ENCODE assay signal across 10 mouse cellular contexts in the genomic region with DNA sequence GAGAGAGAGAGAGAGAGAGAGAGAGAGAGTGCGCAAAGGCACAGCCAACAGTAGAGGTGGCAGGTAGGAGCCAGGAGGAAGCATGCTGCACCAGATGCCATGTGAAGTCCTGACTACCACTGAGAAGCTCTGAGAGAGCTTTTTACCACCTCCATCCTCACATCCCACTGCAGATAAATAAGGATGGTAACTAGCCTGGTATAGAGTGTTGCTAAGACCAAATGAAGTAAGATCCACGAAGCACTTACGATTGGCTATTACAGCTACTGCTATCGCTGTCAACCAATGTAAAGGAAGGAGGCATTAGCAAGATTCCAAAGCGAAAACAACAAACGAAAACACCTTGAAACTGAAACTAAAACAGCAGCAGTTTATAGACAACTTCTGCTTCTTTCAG. TPM values are rescaled to one million over a fixed set of nuclear protein-coding genes. Genes with fewer than 3 reads are reported as not detected.
DNase-seq lines count a peak whose midpoint lies in the region; ATAC-seq and TF ChIP-seq lines count a peak whose summit lies in the region.
"Had no signal": no experiment of that assay in that cellular context is flagged by ENCODE, and none has a peak within 500 bp of the region (broad histone marks: within the 10 kb centered on the region; RNA-seq: fewer than 3 reads in every experiment).

No protein-coding gene starts in this region.

- H3K4me1 ChIP-seq in spleen, adult 2 months (ENCODE audit: control insufficient read depth, insufficient read depth, insufficient read length) = peaks cover 7% of the 10 kb centered on the region; the same call in 1 of the 2 replicates

- no peak for DNase-seq in gastrocnemius, adult 2 months
- DNase-seq in gastrocnemius, postnatal 4 days (ENCODE audit: low spot score in 2 of 2) = no peak
- DNase-seq in spleen, adult 2 months (ENCODE audit: low read depth in 1 of 2, low spot score in 2 of 2) = no peak
- DNase-seq in spleen, postnatal 4 days (ENCODE audit: low spot score in 2 of 2) = no peak
- peak; percentile 74 for DNase-seq in telencephalon, adult 2 months (ENCODE audit: low read depth, low spot score)
- DNase-seq in adrenal gland, postnatal 25 days = no peak
- no peak for DNase-seq in right cerebral cortex, adult 2 months (ENCODE audit: low spot score in 2 of 2)
- DNase-seq: cerebellum, postnatal 10 days had no signal

- TF ChIP-seq POLR2A in spleen, adult 2 months (IDR thresholded peaks at IDR 0.05; ENCODE audit: low read depth, low read length) = no peak

- H3K27ac ChIP-seq in gastrocnemius, adult 2 months = peak overlapping the region; percentile 72
- H3K27ac ChIP-seq in spleen, adult 2 months (ENCODE audit: insufficient read depth, low read length) = peak overlapping the region; percentile 72
- H3K27ac ChIP-seq: neural tube, embryonic 15.5 days had no signal

- no peaks in the 10 kb centered on the region for H3K27me3 ChIP-seq in spleen, adult 2 months (ENCODE audit: control insufficient read depth, insufficient read depth, low read length)
- H3K27me3 ChIP-seq: neural tube, embryonic 15.5 days had no signal

- intact Hi-C loops in gastrocnemius, adult 2 months (cut with DNase I) = no loop called here

- TF ChIP-seq CTCF in gastrocnemius, adult 2 months (IDR thresholded peaks at IDR 0.05) = no peak
- no peak for TF ChIP-seq CTCF in spleen, adult 2 months (IDR thresholded peaks at IDR 0.05; ENCODE audit: extremely low read depth, insufficient read depth, insufficient read length, insufficient replicate concordance)

- H3K36me3 ChIP-seq in spleen, adult 2 months (ENCODE audit: control insufficient read depth, insufficient read depth, low read length) = no peaks in the 10 kb centered on the region
- H3K36me3 ChIP-seq: neural tube, embryonic 15.5 days had no signal

- H3K4me3 ChIP-seq in gastrocnemius, adult 2 months = peak overlapping the region; percentile 58
- peak overlapping the region; percentile 22 for H3K4me3 ChIP-seq in spleen, adult 2 months (ENCODE audit: extremely low read depth, insufficient read depth, insufficient read length)
- H3K4me3 ChIP-seq: neural tube, embryonic 15.5 days had no signal

- peak; percentile 66 for ATAC-seq in inflammation-experienced regulatory T-cells, adult 6 months

- WGBS in spleen, adult 2 months = 8% methylated on average over 6 of the region's 6 CpGs

RNA-seq across cellular contexts. Expression of a gene that starts 47.3 kb away (rescaled TPM):
- 10 to 100 TPM; 13.0 to 29.3 TPM for total RNA-seq in gastrocnemius, adult 2 months (2021)
- 10 to 100 TPM; 33.8 to 37.3 TPM for total RNA-seq in gastrocnemius, postnatal 4 days (2021)
- 4.9 and 6.3 TPM in 2 replicates for polyA plus RNA-seq in spleen, adult 2 months (2012; rRNA removed)
- polyA plus RNA-seq in inflammation-experienced regulatory T-cells, adult 6 months (2017; shearing (Covaris generic)) = 1 to 10 TPM; 5.0 to 7.9 (median 6.5) TPM
- total RNA-seq in adrenal gland, postnatal 25 days (2021) = 25.9 and 27.8 TPM in 2 replicates
